Mouse (Mus musculus) E14TG2a.4 (cell line): ENCODE measurements around the gene Nkain4.

Experiments used
- CTCF ChIP-seq: conservative IDR thresholded peaks from 2 replicates; pipeline ENCODE4 v1.5.1; 2014; ENCODE audit warnings: low read length
- POU5F1 ChIP-seq: IDR thresholded peaks from 2 replicates; pipeline ENCODE4 v1.6.1; 2014; ENCODE audit warnings: low read length, borderline replicate concordance

DNA sequence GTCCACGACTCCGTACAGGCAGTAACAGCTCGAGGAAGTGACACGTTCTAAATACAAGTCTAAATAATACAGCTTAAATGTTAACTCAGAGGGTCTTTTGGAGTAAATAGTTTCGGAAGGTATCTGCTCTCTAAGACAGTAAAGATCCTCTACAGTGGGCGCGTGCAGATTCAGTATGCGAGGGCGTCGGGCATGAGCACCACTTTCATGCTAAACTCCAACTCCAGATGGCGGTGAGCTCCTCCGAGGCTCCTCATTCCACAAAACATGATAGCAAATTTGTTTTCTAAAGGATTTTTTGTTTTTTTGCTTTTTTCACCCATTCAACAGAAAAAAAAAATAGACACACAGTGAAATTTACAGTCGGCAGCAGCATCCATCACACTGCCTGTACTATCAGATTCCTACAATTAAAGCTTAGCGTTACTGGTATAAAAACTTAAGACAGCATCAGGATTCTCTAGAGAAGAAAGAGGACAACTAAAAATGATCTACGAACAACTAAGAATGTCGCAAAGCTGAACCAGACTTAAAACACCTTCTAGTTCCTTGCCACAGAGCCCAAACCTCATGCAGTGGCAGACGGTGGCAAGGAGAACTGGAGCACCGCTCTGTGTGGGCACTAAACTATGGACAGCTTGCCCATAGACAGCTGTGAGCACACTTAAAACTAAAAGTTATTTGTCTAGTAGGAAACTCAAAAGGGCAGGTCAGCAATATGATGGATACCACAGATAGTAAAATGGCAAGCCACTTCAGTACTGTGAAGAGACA is 49.9 kb downstream of the Nkain4 start:
- TF ChIP-seq CTCF (no peak), POU5F1 (no peak)
